Mouse (Mus musculus) heart, embryonic 13.5 days (tissue): ENCODE results near the gene Cdc37. TPM values are rescaled to one million over a fixed set of nuclear protein-coding genes. Genes with fewer than 3 reads are reported as not detected.

Experiments
- ATAC-seq: fragments of 200-750 bp; cut with Nextera tagmentation; 2 replicates; pipeline ENCODE4 v1.8.0; 2017; ENCODE audit warnings: moderate TSS enrichment; ENCODE audit not compliant: insufficient number of reproducible peaks, low FRiP score, low TSS enrichment; ENCODE audit errors: extremely low read depth
- H3K27ac ChIP-seq: fragments of 300-500 bp; sonication (generic); replicated peaks from 2 replicates; pipeline ENCODE4 v1.5.1; 2015; ENCODE audit warnings: moderate library complexity, mild to moderate bottlenecking, inconsistent platforms
- H3K27me3 ChIP-seq: fragments of 300-500 bp; sonication (generic); replicated peaks from 2 replicates; pipeline ENCODE4 v1.6.1; 2015; ENCODE audit warnings: mild to moderate bottlenecking, inconsistent platforms
- H3K36me3 ChIP-seq: fragments of 300-500 bp; sonication (generic); 2 replicates; pipeline ENCODE4 v1.6.1; 2015; ENCODE audit warnings: mild to moderate bottlenecking, inconsistent platforms
- H3K4me1 ChIP-seq: fragments of 300-500 bp; sonication (generic); 2 replicates; pipeline ENCODE4 v1.6.1; 2015; ENCODE audit warnings: inconsistent platforms
- H3K4me2 ChIP-seq: fragments of 300-500 bp; sonication (generic); 2 replicates; pipeline ENCODE4 v1.6.1; 2015; ENCODE audit warnings: inconsistent platforms, mild to moderate bottlenecking, moderate library complexity
- H3K4me3 ChIP-seq: fragments of 300-500 bp; sonication (generic); 2 replicates; pipeline ENCODE4 v1.5.1; 2015; ENCODE audit warnings: moderate library complexity, mild to moderate bottlenecking, inconsistent platforms
- H3K9ac ChIP-seq: fragments of 300-500 bp; sonication (generic); 2 replicates; pipeline ENCODE4 v1.6.1; 2015; ENCODE audit warnings: inconsistent platforms, mild to moderate bottlenecking, moderate library complexity
- H3K9me3 ChIP-seq: fragments of 300-500 bp; sonication (generic); 2 replicates; pipeline ENCODE4 v1.6.1; 2016; ENCODE audit warnings: inconsistent platforms
- WGBS: fragments of 180-500 bp; shearing (Covaris S2); methylation state at CpG from one replicate; pipeline ENCODE4 v1.1.7; 2015; ENCODE audit warnings: mixed read lengths; 5-methylcytosine and 5-hydroxymethylcytosine counted together
- polyA plus RNA-seq: library from polyadenylated mRNA; unstranded; fragments of >200 nt; fragmentation: Nextera tagmentation; extraction: Ambion mirVana; gene quantifications from 2 replicates; pipeline ENCODE4 v1.2.1, GENCODE M21; 2015

The Cdc37 gene
- polyA plus RNA-seq, 1 experiment from 2014 or later, result 222 TPM

DNA sequence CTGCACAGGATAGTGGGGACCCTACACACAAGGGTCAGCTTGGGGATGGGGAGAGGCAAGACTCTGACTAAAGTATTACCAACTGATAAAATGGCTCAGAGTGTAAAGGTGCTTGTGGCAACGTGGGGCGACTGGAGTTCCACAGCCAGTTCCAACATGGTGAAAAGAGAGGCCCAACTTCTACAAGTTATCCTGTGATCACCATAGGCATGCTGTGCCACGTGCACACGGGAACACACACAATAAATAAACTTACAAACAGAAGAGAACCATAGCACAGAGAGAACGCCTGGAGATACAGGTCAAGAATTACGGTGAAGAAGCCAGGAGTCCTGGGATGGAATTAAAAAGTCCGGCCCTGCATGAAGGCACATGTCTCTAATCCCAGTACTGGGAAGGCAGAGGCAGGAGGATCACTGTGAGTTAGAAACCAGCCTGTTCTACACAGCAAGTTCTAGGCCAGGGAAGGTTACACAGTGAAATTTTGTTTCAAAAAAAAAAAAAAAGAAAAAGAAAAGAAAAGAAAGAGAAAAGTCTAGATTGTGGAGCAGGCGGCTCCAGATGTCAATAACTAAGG lies 617 bp downstream of the Cdc37 start:
- H3K4me2 ChIP-seq, result peak overlapping the region; percentile 97

DNA sequence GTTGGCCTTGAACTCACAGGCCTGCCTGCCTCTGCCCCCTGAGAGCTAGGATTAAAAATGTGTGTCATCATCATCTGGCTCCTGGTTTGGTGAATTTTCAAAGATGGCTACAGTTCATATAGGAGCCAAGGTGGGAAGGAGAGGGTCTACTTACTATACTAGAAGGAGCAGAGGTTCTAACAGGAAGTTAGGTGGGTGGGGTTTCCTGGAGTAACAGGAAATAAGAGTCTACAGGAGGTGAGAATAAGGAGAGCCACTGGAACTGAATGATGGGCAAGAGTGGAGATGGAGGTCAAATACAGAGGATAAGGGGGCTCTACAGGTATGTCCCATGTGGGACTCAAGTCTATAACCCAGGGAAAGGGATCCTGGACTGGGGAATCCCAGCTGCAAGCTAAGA lies 1.4 kb downstream of the Cdc37 start:
- Histone ChIP-seq H3K4me2 (peak overlapping the region; percentile 97), H3K36me3 (peaks cover 39% of the 10 kb centered on the region), H3K27ac (no peak overlapping the region), H3K9me3 (no peaks in the 10 kb centered on the region), H3K9ac (peak overlapping the region; percentile 97), H3K4me3 (peak overlapping the region; percentile 94), H3K4me1 (peaks cover 54% of the 10 kb centered on the region), H3K27me3 (no peaks in the 10 kb centered on the region)
- no peak for ATAC-seq

More for the DNA sequence above, 617 bp downstream of the Cdc37 start:
- 5% methylated on average over 8 of the region's 8 CpGs for WGBS
- H3K9me3 ChIP-seq, result no peaks in the 10 kb centered on the region
- peaks cover 31% of the 10 kb centered on the region for H3K36me3 ChIP-seq
- peak overlapping the region; percentile 94 for H3K4me3 ChIP-seq
- H3K27ac ChIP-seq, result peak overlapping the region; percentile 84
- H3K9ac ChIP-seq, result peak overlapping the region; percentile 97
- H3K27me3 ChIP-seq, result no peaks in the 10 kb centered on the region
- H3K4me1 ChIP-seq, result peaks cover 61% of the 10 kb centered on the region
- no peak for ATAC-seq

DNA sequence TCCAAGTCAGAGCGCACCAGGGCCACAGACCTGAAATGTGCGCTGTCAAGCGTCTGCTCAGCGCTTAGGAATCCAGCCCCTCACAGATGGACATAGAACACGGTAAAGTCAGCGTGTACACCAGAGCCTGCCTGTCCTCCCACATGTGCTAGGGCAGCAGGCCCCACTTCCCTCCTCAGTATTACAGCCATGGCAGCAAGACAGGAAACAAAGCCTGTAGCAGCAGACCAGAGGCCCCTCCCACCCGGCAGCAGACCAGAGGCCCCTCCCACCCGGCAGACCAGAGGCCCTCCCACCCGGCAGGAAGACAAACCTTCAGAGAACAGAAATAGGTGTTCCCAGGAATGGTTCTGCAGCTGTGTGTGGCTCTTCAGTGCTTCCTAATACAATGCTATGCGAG lies 3.1 kb downstream of the Cdc37 start:
- WGBS, result 43% methylated on average over 10 of the region's 10 CpGs
- peak overlapping the region; percentile 97 for H3K4me2 ChIP-seq
- peak overlapping the region; percentile 97 for H3K9ac ChIP-seq
- H3K36me3 ChIP-seq, result peaks cover 56% of the 10 kb centered on the region
- no peak for ATAC-seq
- H3K4me1 ChIP-seq, result peaks cover 45% of the 10 kb centered on the region
- peak overlapping the region; percentile 31 for H3K4me3 ChIP-seq
- H3K9me3 ChIP-seq, result no peaks in the 10 kb centered on the region
- no peaks in the 10 kb centered on the region for H3K27me3 ChIP-seq
- peak overlapping the region; percentile 55 for H3K27ac ChIP-seq

DNA sequence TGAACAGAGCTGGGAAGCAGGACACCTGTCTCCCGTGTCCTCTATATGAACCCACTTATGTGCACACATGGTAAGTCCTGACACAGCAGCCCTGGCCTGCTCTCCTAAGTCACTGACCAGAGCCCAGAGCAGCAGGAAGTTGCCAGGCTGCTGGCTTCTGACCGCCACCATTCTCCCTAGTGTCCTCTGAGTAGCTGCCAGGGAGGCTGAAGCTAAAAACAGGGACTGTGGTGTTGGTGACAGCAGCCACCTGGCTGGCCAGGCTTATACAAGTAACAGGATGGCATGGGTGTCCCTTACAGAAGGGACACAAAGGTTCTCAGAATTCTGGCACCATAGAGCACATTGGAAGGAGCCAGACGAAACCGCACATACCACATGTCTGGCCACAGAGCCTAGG lies 4.4 kb downstream of the Cdc37 start:
- H3K27ac ChIP-seq, result no peak overlapping the region
- H3K27me3 ChIP-seq, result no peaks in the 10 kb centered on the region
- WGBS, result 85% methylated on average over 4 of the region's 4 CpGs
- H3K9ac ChIP-seq, result peak overlapping the region; percentile 33; the same call in 1 of the 2 replicates
- H3K36me3 ChIP-seq, result peaks cover 69% of the 10 kb centered on the region
- no peaks in the 10 kb centered on the region for H3K9me3 ChIP-seq
- no peak overlapping the region for H3K4me2 ChIP-seq
- H3K4me1 ChIP-seq, result peaks cover 45% of the 10 kb centered on the region
- no peak for ATAC-seq
- no peak overlapping the region for H3K4me3 ChIP-seq

DNA sequence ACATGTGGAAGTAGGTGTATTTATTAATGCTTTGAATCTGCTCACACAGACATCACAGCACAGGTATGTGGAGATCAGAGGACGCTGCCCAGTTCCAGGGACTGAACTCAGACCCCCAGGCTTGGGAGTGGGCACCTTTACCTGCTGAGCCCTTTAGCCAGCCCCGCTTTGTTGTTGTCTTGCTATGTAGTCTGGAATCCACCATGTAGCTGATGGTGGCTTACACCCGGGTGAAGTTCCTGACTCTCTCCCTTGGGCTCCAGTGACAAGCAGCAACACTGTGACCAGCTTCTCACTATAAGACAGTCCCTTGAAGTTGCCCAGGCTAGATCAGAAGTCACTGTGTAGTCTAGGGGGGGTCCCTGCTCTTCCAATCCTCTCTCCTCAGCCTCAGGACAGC lies 5.4 kb downstream of the Cdc37 start:
- Histone ChIP-seq H3K27me3 (no peaks in the 10 kb centered on the region), H3K27ac (no peak overlapping the region), H3K4me2 (no peak overlapping the region), H3K36me3 (peaks cover 79% of the 10 kb centered on the region), H3K9ac (no peak overlapping the region), H3K4me1 (peaks cover 42% of the 10 kb centered on the region), H3K9me3 (no peaks in the 10 kb centered on the region), H3K4me3 (no peak overlapping the region)
- 96% methylated on average over 3 of the region's 3 CpGs for WGBS
- ATAC-seq, result no peak

DNA sequence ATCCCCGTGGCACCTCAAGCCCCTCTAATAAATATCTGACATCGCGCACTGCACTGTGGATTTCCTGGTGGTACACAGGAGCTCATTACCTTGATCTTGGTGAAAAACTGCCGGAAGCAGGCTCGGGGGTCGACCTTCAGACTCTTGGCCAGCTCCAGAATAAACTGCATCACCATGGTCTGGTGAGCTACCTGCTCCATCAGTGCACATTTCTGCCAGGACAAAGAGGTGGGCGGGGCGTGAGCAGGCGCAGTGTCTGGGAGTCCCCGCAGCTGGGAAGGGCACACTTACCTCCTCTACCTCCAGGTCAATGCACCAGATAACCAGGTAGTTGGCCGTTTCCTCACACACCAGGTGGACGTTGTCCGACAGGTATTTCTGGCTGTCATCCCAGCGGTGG lies 7.9 kb downstream of the Cdc37 start:
- Histone ChIP-seq H3K4me1 (peaks cover 18% of the 10 kb centered on the region), H3K9ac (no peak overlapping the region), H3K4me3 (no peak overlapping the region), H3K27ac (no peak overlapping the region), H3K4me2 (no peak overlapping the region), H3K9me3 (no peaks in the 10 kb centered on the region), H3K27me3 (no peaks in the 10 kb centered on the region), H3K36me3 (peaks cover 94% of the 10 kb centered on the region)
- WGBS, result 91% methylated on average over 14 of the region's 14 CpGs
- ATAC-seq, result no peak; the same call in 1 of the 2 replicates

DNA sequence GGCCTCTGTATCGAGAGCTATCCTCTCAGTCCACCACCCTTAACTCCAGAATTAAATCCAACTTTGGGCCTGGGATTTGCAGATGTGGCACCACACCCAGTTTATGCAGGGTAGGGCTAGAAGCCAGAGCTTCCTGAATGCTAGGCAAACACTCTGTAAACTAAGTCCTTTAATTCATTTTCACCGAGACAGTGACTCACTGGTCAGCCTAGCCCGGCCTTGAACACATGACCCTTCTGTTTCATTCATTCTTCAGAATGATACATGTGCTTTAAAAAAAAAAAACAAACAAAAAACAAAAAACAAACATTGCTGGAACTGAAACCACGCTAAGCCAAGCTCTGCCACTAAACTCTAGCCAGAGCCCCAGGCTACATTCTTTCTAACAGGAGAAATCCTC lies 11.4 kb downstream of the Cdc37 start:
- H3K9me3 ChIP-seq, result no peaks in the 10 kb centered on the region
- 63% methylated on average over 4 of the region's 4 CpGs for WGBS
- H3K27ac ChIP-seq, result no peak overlapping the region
- H3K36me3 ChIP-seq, result peaks cover 61% of the 10 kb centered on the region
- H3K27me3 ChIP-seq, result no peaks in the 10 kb centered on the region
- peaks cover 13% of the 10 kb centered on the region for H3K4me1 ChIP-seq
- no peak overlapping the region for H3K9ac ChIP-seq
- H3K4me3 ChIP-seq, result no peak overlapping the region
- H3K4me2 ChIP-seq, result no peak overlapping the region
- no peak for ATAC-seq

DNA sequence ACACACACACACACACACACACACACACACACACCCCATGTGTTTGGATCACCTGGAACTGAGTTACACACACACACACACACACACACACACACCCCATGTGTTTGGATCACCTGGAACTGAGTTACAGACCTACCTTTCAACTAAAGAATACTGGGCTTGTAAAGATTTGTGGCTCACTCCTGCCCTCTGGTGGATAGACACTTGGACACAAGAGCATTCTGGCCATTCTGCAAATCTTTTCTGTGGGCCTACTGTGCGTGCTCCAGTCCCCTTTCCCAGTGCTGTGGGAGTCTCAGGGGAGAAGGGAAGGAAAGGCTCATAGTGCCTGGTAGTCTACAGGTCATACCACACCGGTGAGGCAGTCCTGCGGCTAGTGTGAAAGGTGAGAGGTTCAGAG lies 12.6 kb downstream of the Cdc37 start:
- no peak for ATAC-seq
- 42% methylated on average over 3 of the region's 3 CpGs for WGBS
- peaks cover 50% of the 10 kb centered on the region for H3K36me3 ChIP-seq

DNA sequence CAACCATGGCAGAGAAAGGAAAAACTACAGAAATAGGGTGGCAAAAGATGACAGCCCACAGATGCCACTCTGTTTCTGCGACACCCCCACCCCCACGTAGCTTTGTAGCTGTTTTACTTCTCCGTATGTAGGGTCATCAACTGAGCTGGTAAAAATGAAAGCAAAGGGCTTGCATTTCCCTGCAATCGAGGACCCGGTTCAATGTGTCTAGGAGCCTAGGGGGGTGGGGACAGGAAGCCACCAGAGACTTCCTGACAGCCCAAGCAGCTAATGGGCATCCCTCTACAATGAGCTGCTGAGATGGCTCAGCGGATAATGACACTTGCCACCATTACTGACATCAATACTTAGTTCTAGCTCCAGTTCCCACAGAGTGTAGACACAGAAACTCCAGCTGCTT lies 13.4 kb downstream of the Cdc37 start:
- no peak for ATAC-seq
- Histone ChIP-seq H3K4me1 (peaks cover 13% of the 10 kb centered on the region), H3K9ac (no peak overlapping the region), H3K4me2 (no peak overlapping the region), H3K4me3 (no peak overlapping the region), H3K27me3 (no peaks in the 10 kb centered on the region), H3K36me3 (peaks cover 41% of the 10 kb centered on the region), H3K9me3 (no peaks in the 10 kb centered on the region), H3K27ac (no peak overlapping the region)
- WGBS, result 68% methylated on average over 6 of the region's 6 CpGs

More for the DNA sequence above, 12.6 kb downstream of the Cdc37 start:
- H3K4me1 ChIP-seq, result peaks cover 13% of the 10 kb centered on the region
- no peak overlapping the region for H3K9ac ChIP-seq
- H3K4me2 ChIP-seq, result no peak overlapping the region
- no peaks in the 10 kb centered on the region for H3K9me3 ChIP-seq
- no peaks in the 10 kb centered on the region for H3K27me3 ChIP-seq
- no peak overlapping the region for H3K27ac ChIP-seq
- no peak overlapping the region for H3K4me3 ChIP-seq

DNA sequence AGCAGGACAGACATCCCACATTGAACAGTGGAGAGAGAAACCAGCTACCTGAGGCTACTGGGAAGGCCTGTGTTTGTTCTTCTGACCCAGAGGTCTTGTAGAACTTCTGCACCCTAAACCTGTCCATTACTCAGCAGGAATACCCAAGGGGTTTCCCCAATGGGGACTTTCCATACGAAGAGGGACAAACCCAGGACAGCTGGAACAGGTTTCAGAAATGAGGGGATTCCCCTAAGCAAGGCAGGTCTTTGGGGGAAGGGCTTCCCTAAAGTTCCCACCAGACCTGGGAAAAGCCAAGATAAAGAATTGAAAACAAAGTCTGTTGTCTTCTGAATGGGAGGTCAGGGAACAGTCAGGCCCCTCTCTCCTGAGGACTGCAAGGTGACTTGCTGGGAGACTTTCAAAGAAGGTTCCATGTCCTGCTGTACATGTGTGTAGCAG lies 13.8 kb downstream of the Cdc37 start:
- no peak overlapping the region for H3K9ac ChIP-seq
- peaks cover 37% of the 10 kb centered on the region for H3K36me3 ChIP-seq
- no peak for ATAC-seq
- WGBS, result 65% methylated on average over 1 of the region's 1 CpGs
- H3K4me2 ChIP-seq, result no peak overlapping the region
- H3K9me3 ChIP-seq, result no peaks in the 10 kb centered on the region
- peaks cover 13% of the 10 kb centered on the region for H3K4me1 ChIP-seq
- H3K27me3 ChIP-seq, result no peaks in the 10 kb centered on the region
- H3K4me3 ChIP-seq, result no peak overlapping the region
- H3K27ac ChIP-seq, result no peak overlapping the region

DNA sequence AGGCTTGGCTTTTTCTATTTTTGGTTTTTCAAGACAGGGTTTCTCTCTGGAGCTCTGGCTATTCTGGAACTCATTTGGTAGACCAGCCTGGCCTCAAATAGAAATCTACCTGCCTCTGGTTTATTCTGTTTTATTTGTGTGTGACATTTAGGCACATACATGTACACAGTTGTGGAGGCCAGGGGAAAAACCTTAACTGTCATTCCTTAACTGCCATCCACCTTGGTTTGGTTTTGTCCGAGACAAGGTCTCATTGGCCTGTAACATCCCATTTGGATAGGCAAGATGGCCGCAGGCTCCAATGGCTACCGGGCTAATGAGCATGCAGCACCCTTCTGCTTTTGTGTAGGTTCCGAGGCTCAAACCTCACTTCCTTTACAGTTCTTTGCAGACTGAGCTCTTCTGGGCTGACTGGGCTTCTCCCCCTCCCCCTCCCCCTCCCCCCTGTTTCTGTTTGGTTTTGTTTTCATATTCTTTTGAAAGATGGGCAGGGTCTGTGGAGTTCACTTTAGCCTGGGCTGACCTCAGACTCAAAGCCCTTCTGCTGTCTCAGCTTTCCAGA lies 14.4 kb downstream of the Cdc37 start:
- Histone ChIP-seq H3K36me3 (peaks cover 31% of the 10 kb centered on the region), H3K4me2 (no peak overlapping the region), H3K9me3 (no peaks in the 10 kb centered on the region), H3K27me3 (no peaks in the 10 kb centered on the region), H3K4me1 (peaks cover 17% of the 10 kb centered on the region), H3K9ac (no peak overlapping the region), H3K27ac (no peak overlapping the region), H3K4me3 (no peak overlapping the region)
- WGBS, result 74% methylated on average over 4 of the region's 4 CpGs
- ATAC-seq, result no peak
